Mouse (Mus musculus) right cerebral cortex, postnatal 4 days (tissue): ENCODE results near the gene Plekhn1.

ENCODE experiments used
- DNase-seq: peaks from one replicate; pipeline ENCODE4 v3.0.0-alpha.2; 2022

Plekhn1 gene

DNA sequence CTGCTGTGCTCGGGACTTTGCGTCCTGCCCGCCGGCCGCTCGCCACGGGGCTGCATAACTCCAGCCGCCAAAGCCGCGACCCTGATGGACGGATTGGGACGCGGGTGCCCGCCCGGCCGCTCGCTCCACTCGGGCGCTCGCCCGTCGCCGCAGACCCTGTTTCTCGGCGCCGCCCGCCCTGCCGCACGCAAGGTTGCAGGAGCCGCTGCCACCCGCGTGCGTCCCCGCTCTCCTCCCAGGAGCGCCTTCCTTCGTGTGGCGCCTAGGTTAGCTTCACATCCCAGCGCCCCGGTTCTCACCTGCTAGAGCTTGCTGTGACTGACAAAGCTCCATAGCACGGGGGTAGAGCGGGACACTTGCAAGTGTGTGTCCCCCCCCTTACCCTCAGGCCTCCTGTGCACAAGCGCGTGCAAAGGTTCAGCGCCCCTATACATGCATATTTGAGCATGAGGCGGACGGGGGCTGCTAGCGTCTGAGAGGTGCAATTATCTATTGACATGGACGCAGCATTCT is at the start of gene Plekhn1:
Plekhn1 (minus strand) TSS at position 157 of the 513 bp plus-strand sequence.
- peak; percentile 79 for DNase-seq

DNA sequence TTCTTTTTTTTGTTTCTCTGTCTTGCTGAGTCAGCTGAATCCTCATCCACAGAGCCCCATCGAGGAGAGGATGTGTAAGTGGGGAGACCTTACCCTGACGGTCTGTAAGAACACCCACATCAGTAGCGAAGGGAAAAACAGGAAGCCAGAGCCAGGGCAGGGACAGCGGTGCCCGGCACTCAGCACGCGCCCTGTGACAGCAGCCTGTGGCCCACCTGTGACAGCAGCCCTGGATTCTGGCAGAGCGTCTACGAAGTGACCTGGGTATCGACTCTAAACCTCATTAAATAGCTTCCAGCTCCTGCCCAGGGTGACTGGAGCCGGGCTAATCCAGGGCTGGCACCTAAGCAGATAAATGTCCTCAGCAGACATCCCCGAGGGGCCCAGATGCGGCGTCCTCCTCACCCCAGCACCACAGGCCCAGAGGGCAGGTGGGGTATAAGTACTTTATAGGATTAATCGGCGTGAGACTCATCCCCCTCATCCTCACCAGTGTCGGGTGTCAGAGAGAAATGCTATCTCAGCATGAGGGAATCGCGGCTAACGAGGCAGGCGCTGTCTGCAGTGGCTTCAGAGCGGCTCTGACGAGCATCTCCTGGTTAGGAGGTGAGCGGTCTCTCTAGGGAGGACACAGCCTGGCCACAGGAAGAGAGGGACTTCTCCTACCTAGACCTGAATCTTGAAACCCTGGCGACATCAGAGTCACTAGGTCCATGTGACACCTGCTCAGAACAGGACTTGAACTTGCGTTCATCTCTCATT is 20.6 kb upstream of the Plekhn1 start, which contains the start of gene Samd11:
Samd11 (minus strand) TSS at position 580 of the 762 bp plus-strand sequence.
- DNase-seq: no peak

GRCm38 (mm10) chr4:156254361-156255077 is 19.9 kb upstream of the Plekhn1 start:
- no peak for DNase-seq

DNA sequence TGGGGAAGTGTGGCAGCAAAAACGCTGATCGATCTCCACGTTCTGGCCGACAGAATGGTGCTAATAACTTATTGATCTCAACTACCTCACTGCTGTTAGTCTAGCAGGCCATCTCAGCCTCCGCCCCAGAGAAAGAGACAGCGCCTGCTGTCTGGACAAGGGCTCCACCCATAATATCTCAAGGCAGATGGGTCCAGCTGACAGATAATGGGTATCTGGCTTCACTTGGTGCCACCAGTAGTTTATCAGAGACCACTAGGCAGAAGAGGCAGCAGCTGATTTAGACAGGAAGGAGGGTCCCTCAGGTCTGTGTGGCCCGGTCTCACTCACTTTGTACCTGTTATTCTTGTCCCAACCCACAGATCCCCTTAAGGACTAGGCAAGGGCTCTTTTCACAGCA is 18.4 kb upstream of the Plekhn1 start:
- no peak for DNase-seq

DNA sequence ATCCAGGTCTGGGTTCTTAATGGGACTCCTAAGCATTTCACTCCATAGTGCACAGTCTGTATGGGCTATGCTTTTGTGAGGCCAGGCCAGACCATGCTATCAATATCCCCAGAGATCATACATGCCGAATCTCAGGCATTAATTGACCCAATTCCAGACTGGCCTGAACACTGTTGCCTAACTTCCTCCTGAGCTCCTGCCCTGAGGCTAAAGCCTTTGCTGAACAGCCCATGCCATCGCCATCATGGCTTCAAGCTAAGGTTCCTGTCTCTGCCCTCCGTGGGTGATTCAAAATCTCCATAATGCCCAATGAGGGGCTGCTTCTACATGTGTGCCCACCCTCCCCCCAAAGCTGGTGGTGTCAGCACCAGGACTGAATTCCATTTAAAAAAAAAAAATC is 18.0 kb upstream of the Plekhn1 start:
- DNase-seq: no peak

GRCm38 (mm10) chr4:156252140-156252539 is 17.5 kb upstream of the Plekhn1 start:
- no peak for DNase-seq

GRCm38 (mm10) chr4:156251081-156251480 is 16.4 kb upstream of the Plekhn1 start:
- no peak for DNase-seq

- no peak for DNase-seq
These were observed 14.9 kb upstream of the Plekhn1 start for GRCm38 (mm10) chr4:156249567-156249966.

DNA sequence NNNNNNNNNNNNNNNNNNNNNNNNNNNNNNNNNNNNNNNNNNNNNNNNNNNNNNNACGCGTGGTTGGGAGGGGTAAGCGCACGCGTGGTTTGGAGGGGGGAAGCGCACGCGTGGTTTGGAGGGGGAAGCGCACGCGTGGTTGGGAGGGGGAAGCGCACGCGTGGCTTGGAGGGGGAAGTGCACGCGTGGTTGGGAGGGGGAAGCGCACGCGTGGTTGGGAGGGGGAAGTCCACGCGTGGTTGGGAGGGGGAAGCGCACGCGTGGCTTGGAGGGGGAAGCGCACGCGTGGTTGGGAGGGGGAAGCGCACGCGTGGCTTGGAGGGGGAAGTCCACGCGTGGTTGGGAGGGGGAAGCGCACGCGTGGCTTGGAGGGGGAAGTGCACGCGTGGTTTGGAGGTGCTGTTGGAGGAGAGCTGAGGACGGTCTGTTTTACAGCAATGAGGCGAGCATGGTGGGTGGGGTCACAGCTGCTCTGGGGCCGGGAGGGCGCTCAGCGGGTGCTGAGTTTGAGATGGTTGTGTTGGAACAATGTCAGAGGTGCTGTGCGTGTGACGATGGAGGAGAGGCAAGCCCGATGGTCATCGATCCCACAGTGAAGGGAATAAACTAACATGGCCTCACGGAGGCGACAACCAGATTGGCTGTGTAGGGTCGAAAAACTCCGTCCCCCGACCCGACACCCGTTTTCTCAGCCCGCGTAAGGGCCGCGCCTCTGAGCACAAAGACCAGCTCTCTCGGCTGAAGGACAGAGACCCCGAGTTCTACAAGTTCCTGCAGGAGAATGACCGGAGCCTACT is 2.2 kb upstream of the Plekhn1 start:
- DNase-seq: no peak

GRCm38 (mm10) chr4:156235808-156236533 is 1.3 kb upstream of the Plekhn1 start, which contains the start of gene Noc2l:
Noc2l (plus strand) TSS chr4:156236010.
- peak; percentile 88 for DNase-seq

DNA sequence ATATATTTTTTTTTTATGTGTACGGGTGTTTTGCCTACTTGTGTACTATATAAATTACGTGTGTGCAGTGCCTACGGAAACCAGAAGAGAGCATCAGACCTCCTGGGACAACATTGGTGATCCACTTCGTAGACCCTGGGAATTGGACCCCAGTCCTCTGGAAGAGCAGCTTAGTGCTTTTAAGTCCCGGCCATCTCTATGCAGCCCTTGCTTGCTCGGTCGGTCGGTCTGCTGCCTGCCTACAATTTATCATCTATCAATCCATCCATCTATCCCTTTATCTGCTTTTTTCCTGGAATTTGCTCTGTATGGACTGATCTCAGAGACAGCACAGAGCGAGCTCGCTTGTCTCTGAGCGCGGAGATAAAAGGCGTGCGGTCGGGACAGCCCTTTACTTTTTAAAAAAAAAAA is 708 bp upstream of the Plekhn1 start:
- no peak for DNase-seq

DNA sequence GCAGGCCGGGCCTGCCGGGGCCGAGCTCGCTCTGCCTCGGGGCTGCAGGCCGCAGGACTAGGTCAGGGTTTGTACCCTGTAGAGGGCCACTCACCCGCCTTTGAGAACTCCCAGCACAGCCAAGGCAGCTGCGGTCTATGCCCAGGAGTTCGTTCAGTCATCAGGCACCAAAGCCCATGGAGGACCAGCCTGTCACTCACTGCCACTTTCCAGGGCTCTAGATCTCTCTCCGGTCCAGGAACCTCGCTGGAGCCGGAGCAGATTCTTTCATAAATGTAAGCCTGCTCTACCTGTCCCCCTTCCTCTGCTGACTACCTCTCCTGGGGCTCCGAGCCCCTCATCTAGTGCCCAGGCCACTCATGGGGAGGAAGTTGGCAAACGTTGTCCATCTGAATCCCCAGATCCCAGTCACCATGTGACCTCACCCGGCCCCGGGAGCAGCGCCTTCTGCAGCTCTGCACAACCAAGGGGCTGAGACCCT is 596 bp downstream of the Plekhn1 start:
- no peak for DNase-seq

DNA sequence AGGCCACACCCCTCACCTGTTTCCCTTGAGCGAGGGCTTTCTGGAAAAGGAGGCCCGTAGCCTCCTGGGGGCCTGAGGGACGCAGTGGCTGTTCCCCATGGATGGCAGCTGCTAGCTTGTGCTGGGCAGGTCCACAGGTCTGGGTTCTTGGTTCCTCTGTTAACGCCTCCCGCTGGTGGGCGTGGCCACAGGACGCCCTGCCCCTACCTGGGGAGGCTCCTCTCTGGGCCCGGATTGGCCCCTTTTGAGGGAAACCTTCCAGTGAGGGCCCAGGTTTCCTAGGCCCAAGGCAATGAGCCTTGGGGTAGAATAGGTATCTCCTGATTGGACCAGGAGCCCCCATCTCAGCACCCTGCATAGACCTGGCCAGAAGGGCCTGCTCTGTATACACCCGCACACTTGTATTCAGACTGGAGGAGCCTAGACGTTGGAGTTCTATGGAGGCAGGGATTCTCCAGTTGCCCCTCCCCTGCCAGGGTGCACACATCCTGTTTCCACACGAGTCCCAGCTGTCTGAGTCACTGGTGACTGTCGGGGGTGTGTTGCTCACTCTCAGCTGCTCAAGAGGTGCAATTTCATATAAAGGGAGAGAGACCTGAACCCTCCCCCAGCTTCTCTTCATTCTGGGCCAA is 6.1 kb downstream of the Plekhn1 start:
- no peak for DNase-seq

- DNase-seq: no peak
These were observed 6.8 kb downstream of the Plekhn1 start for GRCm38 (mm10) chr4:156227752-156228392.

- no peak for DNase-seq
These were observed 10.4 kb downstream of the Plekhn1 start for GRCm38 (mm10) chr4:156224276-156224675.

DNA sequence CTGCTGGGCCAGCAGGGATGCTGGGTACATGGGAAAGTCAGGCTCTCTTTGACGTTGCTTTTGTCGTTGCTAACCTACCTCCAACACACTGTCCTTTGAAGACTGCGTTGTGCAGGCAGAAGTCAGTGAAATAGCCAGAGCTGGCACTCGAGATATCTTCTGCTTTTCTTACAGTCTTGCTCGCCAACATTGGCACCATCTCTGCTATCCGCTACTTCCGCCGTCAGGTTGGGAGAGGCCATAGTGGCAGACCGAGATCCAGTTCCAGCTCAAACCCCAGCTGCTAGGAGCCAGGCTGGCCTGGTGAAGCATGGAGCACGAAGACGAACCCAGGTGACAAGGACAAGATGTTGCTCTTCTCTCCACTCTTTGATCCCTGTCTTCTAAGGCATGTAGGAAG is 14.7 kb downstream of the Plekhn1 start:
- no peak for DNase-seq

- DNase-seq: no peak
These were observed 16.8 kb downstream of the Plekhn1 start for GRCm38 (mm10) chr4:156217838-156218237.

- no peak for DNase-seq
These were observed 17.5 kb downstream of the Plekhn1 start for GRCm38 (mm10) chr4:156217022-156217669.

- no peak for DNase-seq
These were observed 18.5 kb downstream of the Plekhn1 start for GRCm38 (mm10) chr4:156216196-156216595.

- DNase-seq: no peak
These were observed 19.0 kb downstream of the Plekhn1 start, which contains the start of gene Perm1 for GRCm38 (mm10) chr4:156215649-156216048. Perm1 (plus strand) TSS chr4:156215868.

DNA sequence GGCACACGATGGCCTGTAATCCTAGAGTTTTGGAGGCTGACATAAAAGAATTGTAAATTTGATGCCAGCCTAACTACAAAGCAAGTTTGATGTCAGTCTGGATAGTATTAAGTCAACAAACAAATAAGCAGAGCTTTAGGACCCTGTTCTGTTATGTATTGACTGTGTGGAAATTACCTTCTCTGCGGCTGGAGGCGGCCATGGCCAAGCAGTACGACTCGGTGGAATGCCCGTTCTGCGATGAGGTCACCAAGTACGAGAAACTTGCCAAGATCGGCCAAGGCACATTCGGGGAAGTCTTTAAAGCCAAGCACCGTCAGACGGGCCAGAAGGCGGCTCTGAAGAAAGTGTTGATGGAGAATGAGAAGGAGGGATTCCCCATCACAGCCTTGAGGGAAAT is 21.5 kb downstream of the Plekhn1 start:
- DNase-seq: no peak
